Mouse (Mus musculus) cortical plate, adult 2 months (tissue): Measurements from ENCODE around the gene Sdha. TPM values are rescaled to one million over a fixed set of nuclear protein-coding genes. Genes with fewer than 3 reads are reported as not detected.

Experiments used
- H3K27ac ChIP-seq: fragments of 200-500 bp; 2 replicates; pipeline ENCODE4 v1.5.1; 2012; ENCODE audit warnings: low read length, control low read depth, inconsistent platforms; ENCODE audit not compliant: insufficient read depth
- H3K4me1 ChIP-seq: fragments of 200-500 bp; 2 replicates; pipeline ENCODE4 v1.6.1; 2011; ENCODE audit warnings: low read length; ENCODE audit not compliant: control insufficient read depth, insufficient read depth
- H3K4me3 ChIP-seq: fragments of 200-500 bp; 2 replicates; pipeline ENCODE4 v1.5.1; 2011; ENCODE audit warnings: mild to moderate bottlenecking, low read length, control low read depth; ENCODE audit not compliant: insufficient read depth
- CTCF ChIP-seq: fragments of 200-500 bp; IDR thresholded peaks from 2 replicates; pipeline ENCODE4 v1.5.1; 2011; ENCODE audit warnings: mild to moderate bottlenecking, control low read depth, low read length; ENCODE audit not compliant: insufficient read depth; ENCODE audit errors: extremely low read depth
- POLR2A ChIP-seq: fragments of 200-500 bp; IDR thresholded peaks from 2 replicates; pipeline ENCODE4 v1.6.1; 2011; ENCODE audit warnings: mild to moderate bottlenecking, low read length, control low read depth; ENCODE audit not compliant: insufficient read depth; ENCODE audit errors: extremely low read depth
- polyA plus RNA-seq: library from polyadenylated mRNA; depleted of rRNA; stranded (reverse); fragments of >200 nt; gene quantifications from 2 replicates; pipeline ENCODE4 v1.2.3, GENCODE M21; 2012

The Sdha gene
- polyA plus RNA-seq, 1 experiment: 300 TPM

DNA sequence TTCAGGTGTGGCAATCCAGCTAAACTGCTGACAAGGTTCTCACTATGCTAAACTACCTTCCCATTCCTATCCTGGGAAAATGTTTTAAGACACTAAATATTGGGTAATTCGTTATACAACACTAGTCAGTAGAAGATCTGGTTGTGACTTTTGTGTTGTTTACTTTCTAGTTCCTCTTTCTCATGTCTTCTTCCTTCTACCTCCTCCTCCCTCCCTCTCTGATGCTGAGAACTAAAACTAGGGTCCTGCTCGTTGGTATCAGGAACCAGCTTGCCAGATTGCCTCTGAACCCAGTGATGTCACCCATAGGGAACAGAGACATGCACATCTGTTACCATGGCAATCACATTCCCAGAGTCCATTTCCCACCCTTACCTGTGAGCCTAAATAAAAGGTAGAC, 12.1 kb upstream of the Sdha start:
- Histone ChIP-seq H3K4me1 (no peaks in the 10 kb centered on the region), H3K27ac (no peak overlapping the region), H3K4me3 (no peak overlapping the region)
- TF ChIP-seq CTCF (no peak), POLR2A (no peak)

DNA sequence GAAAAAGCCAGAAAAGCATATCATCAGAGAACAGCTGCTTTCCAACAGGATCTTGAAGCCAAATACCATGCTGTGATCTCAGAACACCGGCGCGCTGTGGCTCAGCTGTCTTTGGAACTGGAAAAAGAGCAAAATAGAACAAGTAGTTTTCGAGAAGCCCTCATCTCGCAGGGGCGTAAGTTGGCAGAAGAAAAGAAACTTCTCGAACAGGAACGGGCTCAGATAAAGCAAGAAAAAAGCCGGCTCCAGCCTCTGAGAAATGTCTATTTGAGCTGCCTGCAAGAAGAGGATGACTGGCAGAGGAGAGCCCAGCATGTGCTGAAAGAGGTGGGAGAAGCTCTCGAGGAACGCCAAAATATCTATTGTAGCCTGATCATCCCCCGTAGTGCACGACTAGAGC, 6.4 kb upstream of the Sdha start:
- Histone ChIP-seq H3K27ac (no peak overlapping the region), H3K4me1 (0 out of 2 replicates have a peak, but pooled peaks cover 1% of the 10 kb centered on the region), H3K4me3 (no peak overlapping the region)
- TF ChIP-seq POLR2A (no peak), CTCF (no peak)

DNA sequence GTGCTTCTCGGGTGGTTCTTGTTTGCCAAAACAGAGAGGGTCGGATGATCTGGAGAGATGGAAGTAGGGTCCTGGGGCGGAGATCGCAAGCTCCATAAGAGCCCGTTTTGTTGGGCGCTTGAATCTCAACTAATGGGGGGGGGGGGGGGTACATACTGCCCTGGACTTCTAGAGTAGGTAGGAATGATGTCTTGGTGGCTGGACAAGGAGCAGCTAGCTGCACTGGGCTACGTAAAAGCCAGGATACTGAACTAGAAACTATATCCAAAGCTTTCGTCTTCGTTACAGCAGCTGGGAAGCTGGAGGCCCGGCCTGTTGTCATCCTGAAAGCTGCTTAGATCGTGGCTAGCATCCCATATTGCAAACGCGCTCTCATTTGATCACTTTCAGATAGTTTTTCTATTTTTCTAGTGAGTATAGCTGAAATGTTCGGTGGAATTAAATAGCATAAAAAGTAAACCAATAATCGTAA, 391 bp upstream of the Sdha start:
- Histone ChIP-seq H3K27ac (no peak overlapping the region), H3K4me3 (peak overlapping the region; percentile 77), H3K4me1 (peaks cover 1% of the 10 kb centered on the region; the same call in 1 of the 2 replicates)
- TF ChIP-seq POLR2A (no peak), CTCF (no peak)

DNA sequence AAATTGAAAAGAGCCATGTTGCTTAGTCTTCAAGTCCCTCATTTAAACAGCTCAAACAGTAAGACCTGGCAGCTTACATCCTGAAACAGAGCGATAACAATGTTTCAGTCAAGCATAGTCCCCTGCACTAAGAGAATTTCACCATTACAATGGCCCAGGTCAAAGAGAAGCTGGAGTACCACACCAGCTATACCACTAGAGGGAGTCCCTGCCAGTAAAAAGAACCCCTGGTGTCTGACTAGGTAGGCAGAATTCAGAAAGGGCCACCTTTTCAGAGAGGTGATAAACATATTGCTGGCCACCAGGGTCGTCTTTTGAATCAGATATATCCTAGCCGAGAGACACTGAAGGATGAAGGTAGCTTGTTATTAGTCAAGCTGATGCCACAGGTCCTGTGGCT, 9.0 kb downstream of the Sdha start:
- Histone ChIP-seq H3K4me1 (no peaks in the 10 kb centered on the region), H3K27ac (no peak overlapping the region), H3K4me3 (no peak overlapping the region)
- TF ChIP-seq POLR2A (no peak), CTCF (peak; percentile 39; the same call in 1 of the 2 replicates)

DNA sequence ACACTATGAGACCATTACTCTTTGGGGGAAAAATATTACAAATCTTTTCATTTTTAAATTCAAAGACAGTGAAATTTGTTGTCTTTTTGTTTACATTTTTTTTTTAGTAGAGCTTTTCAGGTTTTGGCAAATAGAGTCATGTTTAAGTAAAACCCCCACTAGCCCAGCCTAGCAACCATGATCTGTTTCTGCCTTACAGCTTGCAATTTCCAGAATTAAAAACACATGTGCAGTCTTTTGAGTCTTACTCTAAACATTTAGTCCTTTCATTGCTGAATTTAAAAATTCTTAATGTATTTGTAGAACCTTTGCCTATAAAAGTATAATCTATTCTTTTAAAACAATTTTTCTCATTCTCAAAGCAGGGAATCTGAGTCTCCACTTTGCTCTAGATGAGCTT, 20.8 kb downstream of the Sdha start:
- H3K27ac ChIP-seq: no peak overlapping the region
- TF ChIP-seq CTCF (no peak), POLR2A (no peak)
- H3K4me3 ChIP-seq: no peak overlapping the region
- H3K4me1 ChIP-seq: no peaks in the 10 kb centered on the region

DNA sequence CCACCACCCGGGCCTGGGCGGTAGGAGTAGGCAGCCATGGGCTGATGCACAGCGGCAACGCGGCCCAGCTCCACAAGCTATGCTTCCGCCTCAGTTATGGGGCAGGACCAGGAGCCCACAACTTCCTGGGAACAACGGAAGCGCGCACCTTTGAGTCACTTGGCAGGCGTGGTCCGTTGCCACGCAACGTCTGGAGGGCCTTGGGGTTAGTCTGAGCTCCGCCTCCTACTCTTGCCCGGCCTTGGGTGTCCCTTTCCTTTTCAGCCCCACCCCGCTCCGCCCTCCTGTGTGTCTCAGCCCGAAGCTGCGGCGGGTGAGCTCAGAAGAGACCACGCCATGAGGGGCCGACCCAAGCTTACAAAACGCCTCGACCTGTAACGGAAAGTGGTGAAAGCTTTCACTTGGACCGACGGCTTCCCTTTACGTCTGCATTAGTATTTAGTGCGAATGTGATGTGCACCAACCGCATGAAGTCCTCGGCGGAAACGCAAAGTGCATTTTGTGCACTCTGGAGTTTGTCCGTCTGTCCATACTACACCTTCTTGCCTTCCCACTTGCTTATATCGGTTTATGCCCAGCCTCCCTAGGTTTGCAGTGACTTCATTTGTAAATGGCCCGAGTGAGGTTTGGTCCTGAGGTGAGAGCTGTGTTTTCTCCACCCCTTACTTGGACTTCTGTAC, 32.8 kb downstream of the Sdha start, which contains the start of gene Pdcd6:
Gene Pdcd6 (minus strand): TSS at position 411 of the 680 bp plus-strand sequence.
- Histone ChIP-seq H3K27ac (0 out of 2 replicates have a peak within 1 kb of the TSS, but pooled peaks have one; percentile 5), H3K4me3 (peak within 1 kb of the TSS; percentile 82), H3K4me1 (no peaks in the 10 kb centered on the region)
- TF ChIP-seq CTCF (no peak), POLR2A (peak; percentile 91)

DNA sequence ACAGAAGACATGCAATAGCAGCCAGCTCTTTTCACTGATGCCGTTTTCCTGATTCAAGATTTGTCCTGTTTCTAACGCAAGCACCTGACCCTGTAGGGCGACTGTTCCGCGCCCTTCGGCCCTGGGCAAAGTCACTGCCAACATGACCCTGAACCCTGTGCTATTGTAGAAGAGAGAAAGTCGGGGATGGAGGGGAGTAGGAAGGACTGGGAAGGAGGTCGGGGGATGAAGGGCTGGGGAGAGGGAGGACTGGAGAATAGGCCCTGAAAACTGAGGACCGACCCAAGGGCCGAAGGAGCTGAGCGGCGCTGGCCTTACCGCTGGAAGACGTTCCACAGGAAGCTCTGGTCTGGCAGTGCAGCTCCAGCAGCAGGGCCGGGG, 33.3 kb downstream of the Sdha start:
- H3K4me1 ChIP-seq: no peaks in the 10 kb centered on the region
- H3K4me3 ChIP-seq: peak overlapping the region; percentile 82
- TF ChIP-seq POLR2A: no peak
- no peak for TF ChIP-seq CTCF
- 0 out of 2 replicates have a peak overlapping the region, but pooled peaks have one; percentile 5 for H3K27ac ChIP-seq

DNA sequence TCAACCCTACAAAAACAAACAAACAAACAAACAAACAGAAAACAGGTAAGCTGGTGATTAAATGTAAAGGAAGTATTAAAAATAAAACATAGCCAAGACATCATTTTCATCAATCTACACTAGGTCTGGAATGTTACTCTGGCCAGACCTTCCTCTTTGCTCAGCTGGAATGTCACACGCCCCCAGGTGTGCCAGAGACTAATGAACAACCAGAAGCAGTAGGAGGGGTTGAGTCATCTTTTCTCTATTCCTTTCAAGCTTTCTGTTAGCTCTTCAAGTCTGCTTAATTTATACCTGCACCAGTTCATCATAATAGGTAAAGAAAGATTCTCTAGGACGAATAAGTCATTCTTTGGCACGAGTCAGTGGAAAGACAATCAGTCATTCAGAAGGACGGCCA, 33.7 kb downstream of the Sdha start:
- TF ChIP-seq POLR2A: no peak
- no peak for TF ChIP-seq CTCF
- Histone ChIP-seq H3K4me3 (peak overlapping the region; percentile 82), H3K4me1 (no peaks in the 10 kb centered on the region), H3K27ac (no peak overlapping the region)

DNA sequence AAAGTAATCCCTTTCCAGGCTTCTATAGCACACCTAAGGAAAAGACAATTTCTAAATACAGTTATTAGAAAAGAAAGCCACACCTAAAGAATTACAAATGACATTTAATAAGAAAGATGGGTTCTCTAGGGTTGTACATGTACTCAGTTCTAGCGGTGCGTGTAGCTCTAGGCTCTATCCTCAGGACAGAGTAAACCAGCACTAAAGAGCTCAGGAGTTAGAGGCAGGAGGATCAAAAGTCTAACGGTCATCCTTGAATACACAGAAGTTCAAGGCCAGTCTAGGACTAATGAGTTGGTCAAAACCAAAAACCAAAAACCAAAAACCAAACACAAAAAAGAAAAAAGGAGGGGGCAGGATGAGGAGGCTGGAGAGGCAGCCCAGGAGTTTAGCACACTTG, 35.5 kb downstream of the Sdha start:
- H3K4me1 ChIP-seq: no peaks in the 10 kb centered on the region
- TF ChIP-seq POLR2A (no peak), CTCF (no peak)
- no peak overlapping the region for H3K27ac ChIP-seq
- no peak overlapping the region for H3K4me3 ChIP-seq

DNA sequence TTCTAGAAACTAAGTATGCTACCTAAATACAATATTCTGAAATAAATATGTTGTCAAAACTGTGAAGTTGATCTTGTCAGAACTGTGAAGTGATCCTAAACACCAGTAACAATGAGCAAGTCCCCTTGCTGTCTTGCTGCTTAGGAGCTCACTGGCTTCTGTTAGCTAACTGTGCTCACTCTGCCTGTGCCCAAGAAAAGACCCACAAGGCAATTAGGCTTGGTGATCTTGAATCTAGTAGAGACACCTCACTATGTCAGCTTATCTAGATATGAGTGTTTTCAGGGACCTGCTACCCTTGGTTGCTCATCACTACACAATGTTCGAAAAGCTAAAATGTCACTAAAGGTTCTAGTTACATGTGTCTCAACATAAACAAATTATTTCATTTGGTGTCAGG, 44.3 kb downstream of the Sdha start:
- H3K4me1 ChIP-seq: no peaks in the 10 kb centered on the region
- TF ChIP-seq CTCF (no peak), POLR2A (no peak)
- H3K4me3 ChIP-seq: no peak overlapping the region
- no peak overlapping the region for H3K27ac ChIP-seq

DNA sequence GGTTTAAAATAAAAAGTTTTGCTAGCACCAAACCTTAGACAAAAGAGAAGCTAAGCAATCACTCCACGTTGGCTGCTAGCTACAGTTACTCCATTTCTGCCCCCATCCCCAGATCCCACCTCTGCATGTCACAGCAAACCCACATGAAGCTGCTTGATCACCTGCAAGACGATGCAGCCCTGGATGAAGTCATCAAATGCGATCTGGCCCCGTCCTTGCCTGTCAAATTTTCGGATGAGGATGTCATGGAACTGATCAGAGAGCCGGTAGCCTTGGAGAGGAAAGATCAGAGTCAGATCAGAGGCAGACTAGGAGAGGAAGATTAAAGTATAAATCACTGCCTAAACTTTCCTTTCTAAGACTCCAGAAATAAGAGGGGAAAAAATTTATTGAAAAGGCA, 44.7 kb downstream of the Sdha start:
- Histone ChIP-seq H3K27ac (no peak overlapping the region), H3K4me1 (no peaks in the 10 kb centered on the region), H3K4me3 (no peak overlapping the region)
- TF ChIP-seq CTCF: no peak
- TF ChIP-seq POLR2A: no peak
